Mouse (Mus musculus) hindbrain, embryonic 10.5 days (tissue): ENCODE results near the gene Lamc1. TPM values are rescaled to one million over a fixed set of nuclear protein-coding genes. Genes with fewer than 3 reads are reported as not detected.

Source experiments
- DNase-seq: peaks from one replicate; pipeline ENCODE4 v3.0.0-alpha.2; 2017; ENCODE audit warnings: low spot score
- H3K27ac ChIP-seq: fragments of 300-500 bp; sonication (generic); 2 replicates; pipeline ENCODE4 v1.5.1; 2016; ENCODE audit warnings: mild to moderate bottlenecking, moderate library complexity
- H3K27me3 ChIP-seq: fragments of 300-500 bp; sonication (generic); 2 replicates; pipeline ENCODE4 v1.6.1; 2016; ENCODE audit warnings: mild to moderate bottlenecking; ENCODE audit not compliant: poor library complexity, insufficient read depth, severe bottlenecking
- H3K36me3 ChIP-seq: fragments of 300-500 bp; sonication (generic); 2 replicates; pipeline ENCODE4 v1.6.1; 2016; ENCODE audit warnings: mild to moderate bottlenecking, moderate library complexity
- H3K4me1 ChIP-seq: fragments of 300-500 bp; sonication (generic); replicated peaks from 2 replicates; pipeline ENCODE4 v1.6.1; 2016; ENCODE audit warnings: mild to moderate bottlenecking
- H3K4me3 ChIP-seq: fragments of 300-500 bp; sonication (generic); 2 replicates; pipeline ENCODE4 v1.5.1; 2016; ENCODE audit warnings: mild to moderate bottlenecking, moderate library complexity
- H3K9me3 ChIP-seq: fragments of 300-500 bp; sonication (generic); 2 replicates; pipeline ENCODE4 v1.6.1; 2016; ENCODE audit warnings: mild to moderate bottlenecking, moderate library complexity
- WGBS: fragments of 180-500 bp; shearing (Covaris S2); methylation state at CpG from one replicate; pipeline ENCODE4 v1.1.7; 2016; 5-methylcytosine and 5-hydroxymethylcytosine counted together
- polyA plus RNA-seq: library from polyadenylated mRNA; unstranded; fragments of >200 nt; fragmentation: Nextera tagmentation; extraction: Ambion mirVana; gene quantifications from 2 replicates; pipeline ENCODE4 v1.2.1, GENCODE M21; 2016

Lamc1 gene
- polyA plus RNA-seq, 1 experiment from 2014 or later: 21.3 TPM

DNA sequence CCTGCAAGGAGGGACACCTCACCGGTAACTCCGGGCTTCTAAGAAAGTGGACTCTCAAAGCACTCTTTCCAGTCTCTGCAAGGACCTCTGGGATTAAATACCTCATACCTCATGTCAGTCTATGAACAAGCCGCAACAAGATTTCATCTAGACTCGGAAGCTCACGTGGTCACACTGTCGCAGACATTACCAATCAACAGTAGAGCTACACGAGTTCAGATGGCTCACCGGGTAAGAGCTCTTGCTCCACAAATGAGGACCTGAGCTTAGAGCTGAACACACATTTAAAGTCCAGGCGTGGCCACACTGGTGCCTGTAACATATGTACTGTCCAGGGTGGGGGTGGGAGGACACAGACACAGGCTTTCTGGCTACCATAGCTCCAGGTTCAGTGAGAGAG is 46.4 kb downstream of the Lamc1 start:
- H3K9me3 ChIP-seq: no peaks in the 10 kb centered on the region
- no peaks in the 10 kb centered on the region for H3K36me3 ChIP-seq
- no peak overlapping the region for H3K27ac ChIP-seq
- H3K4me1 ChIP-seq: peaks cover 25% of the 10 kb centered on the region
- no peaks in the 10 kb centered on the region for H3K27me3 ChIP-seq
- DNase-seq: no peak
- WGBS: 93% methylated on average over 9 of the region's 9 CpGs
- H3K4me3 ChIP-seq: no peak overlapping the region

DNA sequence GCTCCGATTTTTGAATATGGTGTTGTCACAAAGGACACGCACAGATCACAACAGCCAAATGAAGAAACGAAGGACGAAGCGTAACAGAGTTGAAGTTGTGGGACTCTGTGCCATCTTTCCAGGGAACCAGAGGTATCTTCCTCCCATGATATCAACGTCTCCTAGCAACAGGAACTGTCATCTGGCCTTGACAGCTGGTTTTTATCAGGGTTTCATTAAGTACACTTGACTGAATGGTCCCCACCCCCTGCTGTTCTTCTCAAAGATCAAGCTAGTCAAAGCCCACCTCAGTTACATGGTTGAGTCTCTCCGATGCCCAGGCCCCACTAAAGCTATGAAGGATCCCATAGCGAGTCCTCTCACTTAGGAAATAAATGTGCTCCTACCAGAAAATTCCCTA is 47.4 kb downstream of the Lamc1 start:
- peaks cover 25% of the 10 kb centered on the region for H3K4me1 ChIP-seq
- 79% methylated on average over 8 of the region's 8 CpGs for WGBS
- H3K27me3 ChIP-seq: no peaks in the 10 kb centered on the region
- no peak overlapping the region for H3K27ac ChIP-seq
- H3K36me3 ChIP-seq: no peaks in the 10 kb centered on the region
- DNase-seq: peak; percentile 19
- no peaks in the 10 kb centered on the region for H3K9me3 ChIP-seq
- H3K4me3 ChIP-seq: no peak overlapping the region

DNA sequence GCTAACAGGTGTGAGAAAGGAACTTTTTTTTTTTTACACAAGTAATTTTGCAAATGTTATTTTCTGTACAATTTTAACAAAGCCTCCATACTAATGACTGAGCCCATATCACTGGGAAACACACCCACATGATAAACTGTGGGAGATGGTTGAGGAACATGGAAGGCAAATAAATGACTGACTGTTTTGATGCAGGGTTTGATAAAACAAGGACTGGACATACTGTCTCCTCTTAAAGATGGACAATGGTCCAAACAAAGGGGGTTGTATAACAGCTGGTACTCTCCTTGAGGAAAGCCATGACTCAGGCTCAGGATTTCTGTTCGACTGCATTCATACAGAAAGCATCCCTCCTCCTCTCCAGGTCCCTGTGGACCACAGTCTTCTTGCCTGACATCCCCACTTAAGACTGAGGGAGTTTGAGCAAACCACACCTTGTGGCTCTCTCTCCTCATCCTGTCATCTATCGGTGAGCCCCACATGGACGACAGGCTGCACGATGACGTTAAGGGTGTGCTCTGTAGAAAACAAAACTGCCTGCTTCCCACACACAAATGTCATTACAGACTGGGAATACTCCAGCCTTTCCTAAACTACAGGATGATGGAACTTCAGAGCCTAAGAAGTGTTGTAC is 50.1 kb downstream of the Lamc1 start:
- 86% methylated on average over 5 of the region's 5 CpGs for WGBS
- H3K36me3 ChIP-seq: no peaks in the 10 kb centered on the region
- no peak overlapping the region for H3K27ac ChIP-seq
- no peak overlapping the region for H3K4me3 ChIP-seq
- peaks cover 33% of the 10 kb centered on the region for H3K4me1 ChIP-seq
- H3K9me3 ChIP-seq: no peaks in the 10 kb centered on the region
- no peak for DNase-seq
- no peaks in the 10 kb centered on the region for H3K27me3 ChIP-seq

DNA sequence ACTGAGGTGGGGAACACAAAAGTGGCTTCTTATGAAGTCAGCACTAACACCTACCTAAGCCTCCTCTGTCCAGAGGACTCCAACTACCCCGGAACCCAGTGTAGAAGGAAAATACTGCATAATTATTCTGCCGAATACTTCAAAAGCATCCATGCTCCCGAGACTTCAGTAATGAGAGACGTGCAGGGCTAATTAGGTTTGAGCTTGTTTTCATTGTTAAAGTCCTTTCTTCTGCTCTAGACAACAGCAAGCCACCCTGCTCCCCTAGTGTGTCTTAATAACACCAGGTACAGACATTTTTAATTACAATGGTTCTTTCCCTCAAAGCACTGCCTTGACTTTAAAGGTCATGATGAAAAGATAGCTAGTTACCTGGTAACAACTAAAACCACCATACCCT is 51.1 kb downstream of the Lamc1 start:
- DNase-seq: no peak
- Histone ChIP-seq H3K27ac (no peak overlapping the region), H3K27me3 (no peaks in the 10 kb centered on the region), H3K4me3 (no peak overlapping the region), H3K9me3 (no peaks in the 10 kb centered on the region), H3K4me1 (peaks cover 34% of the 10 kb centered on the region), H3K36me3 (no peaks in the 10 kb centered on the region)
- 42% methylated on average over 4 of the region's 4 CpGs for WGBS

DNA sequence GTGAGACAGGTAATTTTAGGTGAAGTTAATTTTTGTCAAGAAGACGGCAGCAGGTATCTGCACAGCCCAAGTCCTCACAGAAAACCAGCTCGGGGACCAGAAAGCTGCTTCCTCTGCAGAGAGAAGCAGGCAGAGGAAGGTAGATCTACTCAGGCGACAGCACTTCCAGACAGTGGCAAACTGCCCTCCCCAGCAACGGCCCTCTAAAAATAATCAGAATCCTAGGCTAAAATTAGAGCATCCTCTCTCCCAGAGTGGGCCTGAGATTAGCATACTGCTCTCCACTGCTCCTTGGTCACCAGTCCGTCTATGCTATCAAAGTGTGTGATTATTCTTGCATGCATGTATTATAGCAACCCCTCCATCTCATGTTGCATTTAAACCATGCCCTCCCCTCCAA is 52.2 kb downstream of the Lamc1 start:
- no peaks in the 10 kb centered on the region for H3K9me3 ChIP-seq
- no peaks in the 10 kb centered on the region for H3K27me3 ChIP-seq
- no peak for DNase-seq
- WGBS: 76% methylated on average over 5 of the region's 5 CpGs
- no peak overlapping the region for H3K27ac ChIP-seq
- H3K4me3 ChIP-seq: no peak overlapping the region
- H3K36me3 ChIP-seq: no peaks in the 10 kb centered on the region
- H3K4me1 ChIP-seq: peaks cover 29% of the 10 kb centered on the region

DNA sequence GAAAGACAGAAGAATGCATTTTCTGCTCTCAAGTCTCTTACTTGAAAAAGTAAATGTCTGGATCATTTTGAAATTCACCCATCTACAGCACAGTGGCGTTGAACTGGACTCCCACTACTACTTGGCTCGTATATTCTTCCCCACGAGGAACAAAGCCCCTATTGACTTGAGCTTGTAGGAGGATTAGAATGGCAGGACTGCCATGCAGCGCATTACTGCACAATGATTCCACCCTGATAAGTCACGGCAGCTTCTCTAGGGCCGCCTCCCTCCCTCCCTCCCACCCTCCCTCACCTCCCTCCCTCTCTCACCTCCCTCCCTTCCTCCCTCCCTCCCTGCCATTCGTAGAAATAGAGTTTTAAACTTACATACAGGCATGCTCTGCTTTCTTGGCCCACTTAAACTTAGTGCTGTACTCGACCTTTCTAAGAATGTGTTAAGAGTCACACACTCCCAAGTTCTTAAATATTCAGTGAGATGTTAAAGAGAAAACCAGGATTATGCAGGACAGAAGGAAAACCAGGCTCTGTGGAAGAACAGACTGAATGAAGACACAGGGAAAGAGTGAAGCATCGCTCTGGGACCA is 54.5 kb downstream of the Lamc1 start:
- H3K27ac ChIP-seq: peak overlapping the region; percentile 40
- 51% methylated on average over 9 of the region's 9 CpGs for WGBS
- H3K4me1 ChIP-seq: peaks cover 30% of the 10 kb centered on the region

DNA sequence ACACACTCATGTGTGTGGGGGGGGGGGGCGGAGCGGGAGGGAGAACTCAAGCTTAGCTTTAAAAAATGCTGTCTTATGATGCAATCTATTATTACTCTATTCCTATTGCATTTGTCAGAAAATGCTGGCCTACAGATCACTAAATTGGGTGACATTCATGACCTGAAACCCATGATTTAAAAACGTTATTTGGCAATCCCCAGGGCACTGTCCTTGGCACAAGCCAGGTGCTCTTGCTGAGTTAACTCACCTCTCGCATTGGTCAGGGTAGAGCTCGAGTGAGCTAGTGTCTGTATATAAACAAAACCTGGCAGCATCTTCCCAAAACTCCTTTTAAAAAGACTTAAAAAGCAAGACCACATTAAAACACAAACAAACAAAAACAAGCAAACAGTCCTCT is 57.1 kb downstream of the Lamc1 start:
- Histone ChIP-seq H3K36me3 (no peaks in the 10 kb centered on the region), H3K9me3 (no peaks in the 10 kb centered on the region), H3K4me1 (peaks cover 28% of the 10 kb centered on the region), H3K27ac (no peak overlapping the region), H3K4me3 (no peak overlapping the region), H3K27me3 (no peaks in the 10 kb centered on the region)
- DNase-seq: no peak
- 81% methylated on average over 5 of the region's 5 CpGs for WGBS

More for the DNA sequence above, 54.5 kb downstream of the Lamc1 start:
- DNase-seq: no peak
- Histone ChIP-seq H3K4me3 (no peak overlapping the region), H3K36me3 (no peaks in the 10 kb centered on the region), H3K27me3 (no peaks in the 10 kb centered on the region), H3K9me3 (no peaks in the 10 kb centered on the region)

DNA sequence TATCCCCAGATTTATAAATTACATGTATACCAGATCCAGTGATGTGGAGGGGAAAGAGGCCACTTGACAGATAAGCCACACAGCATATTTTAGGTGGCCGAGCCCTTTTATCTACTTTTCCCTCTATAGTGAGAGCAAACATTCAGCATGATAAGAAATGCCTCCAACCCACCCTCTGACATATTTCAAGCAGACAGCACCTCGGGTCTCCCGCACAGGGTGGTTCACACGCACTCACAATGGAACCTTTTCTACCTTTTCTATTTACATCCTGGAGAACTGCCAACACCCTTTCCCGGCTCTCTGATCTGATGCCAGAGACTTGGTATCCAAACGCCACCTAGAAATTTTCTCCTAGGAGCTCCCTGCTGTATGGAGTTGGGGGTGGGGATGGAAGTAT is 58.0 kb downstream of the Lamc1 start:
- H3K9me3 ChIP-seq: no peaks in the 10 kb centered on the region
- no peaks in the 10 kb centered on the region for H3K27me3 ChIP-seq
- WGBS: 84% methylated on average over 6 of the region's 6 CpGs
- H3K4me3 ChIP-seq: no peak overlapping the region
- H3K4me1 ChIP-seq: peaks cover 28% of the 10 kb centered on the region
- no peaks in the 10 kb centered on the region for H3K36me3 ChIP-seq
- no peak overlapping the region for H3K27ac ChIP-seq
- DNase-seq: no peak

DNA sequence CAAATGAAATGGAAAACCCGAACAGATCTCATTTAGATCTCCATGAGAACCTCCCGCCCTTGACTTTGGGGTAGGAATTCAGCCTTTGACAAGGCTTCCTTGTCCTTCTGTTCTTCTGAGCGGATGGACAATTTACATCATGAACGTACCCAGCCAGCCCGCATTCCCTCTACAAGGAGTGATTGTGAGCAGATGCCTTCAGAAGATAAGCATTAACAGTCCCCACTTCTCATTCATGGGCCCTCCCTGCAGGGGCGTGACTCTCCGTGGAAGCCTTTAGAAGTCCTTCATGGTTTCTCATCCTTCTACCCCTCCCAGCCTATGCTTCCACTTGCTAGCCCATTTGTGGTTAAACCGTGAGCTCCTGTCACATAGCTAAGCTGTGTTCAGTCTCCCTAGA is 58.9 kb downstream of the Lamc1 start:
- no peaks in the 10 kb centered on the region for H3K36me3 ChIP-seq
- no peak for DNase-seq
- H3K27me3 ChIP-seq: no peaks in the 10 kb centered on the region
- H3K4me3 ChIP-seq: no peak overlapping the region
- H3K9me3 ChIP-seq: no peaks in the 10 kb centered on the region
- H3K27ac ChIP-seq: no peak overlapping the region
- 71% methylated on average over 8 of the region's 8 CpGs for WGBS
- H3K4me1 ChIP-seq: peaks cover 30% of the 10 kb centered on the region

DNA sequence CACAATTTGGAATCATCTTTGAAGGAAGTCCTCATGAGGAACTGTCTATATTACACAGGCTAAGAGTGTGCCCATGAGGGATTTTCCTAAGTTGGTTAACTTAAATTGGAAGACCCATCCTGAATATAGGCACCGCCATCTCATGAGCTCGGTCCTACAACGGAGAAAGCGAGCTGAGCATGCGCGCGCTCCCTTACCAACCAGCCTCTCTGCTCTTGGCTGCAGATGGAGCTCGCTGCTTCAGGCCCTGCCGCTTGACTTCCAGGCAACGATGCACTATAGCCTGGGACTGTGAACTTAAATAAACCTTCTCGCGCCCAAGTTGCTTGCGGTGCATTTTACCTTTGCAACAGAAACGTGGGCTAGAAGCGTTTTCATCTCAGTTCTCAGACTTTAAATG is 61.8 kb downstream of the Lamc1 start:
- no peak overlapping the region for H3K4me3 ChIP-seq
- no peaks in the 10 kb centered on the region for H3K36me3 ChIP-seq
- no peak for DNase-seq
- 96% methylated on average over 15 of the region's 15 CpGs for WGBS
- no peak overlapping the region for H3K27ac ChIP-seq
- no peaks in the 10 kb centered on the region for H3K27me3 ChIP-seq
- H3K4me1 ChIP-seq: peaks cover 30% of the 10 kb centered on the region
- H3K9me3 ChIP-seq: no peaks in the 10 kb centered on the region

DNA sequence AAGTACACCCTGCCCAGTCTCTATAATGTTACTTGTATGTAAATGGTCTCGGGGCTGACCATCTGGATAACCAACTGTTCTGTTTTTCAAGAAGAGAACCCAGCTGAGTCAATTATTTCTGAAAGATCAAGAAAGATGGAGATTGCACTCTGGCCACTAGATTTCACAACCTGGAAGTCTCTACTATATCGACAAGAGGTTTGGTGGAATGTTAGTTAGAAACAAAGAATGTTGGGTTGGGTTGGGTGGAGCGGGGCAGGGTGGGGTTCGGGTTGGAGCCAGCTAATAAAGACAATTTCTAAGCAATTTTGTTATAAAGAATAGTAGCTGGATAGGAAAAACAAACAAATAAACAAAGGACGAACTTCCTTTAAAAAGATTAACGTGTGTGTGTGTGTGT is 62.9 kb downstream of the Lamc1 start:
- no peak for DNase-seq

DNA sequence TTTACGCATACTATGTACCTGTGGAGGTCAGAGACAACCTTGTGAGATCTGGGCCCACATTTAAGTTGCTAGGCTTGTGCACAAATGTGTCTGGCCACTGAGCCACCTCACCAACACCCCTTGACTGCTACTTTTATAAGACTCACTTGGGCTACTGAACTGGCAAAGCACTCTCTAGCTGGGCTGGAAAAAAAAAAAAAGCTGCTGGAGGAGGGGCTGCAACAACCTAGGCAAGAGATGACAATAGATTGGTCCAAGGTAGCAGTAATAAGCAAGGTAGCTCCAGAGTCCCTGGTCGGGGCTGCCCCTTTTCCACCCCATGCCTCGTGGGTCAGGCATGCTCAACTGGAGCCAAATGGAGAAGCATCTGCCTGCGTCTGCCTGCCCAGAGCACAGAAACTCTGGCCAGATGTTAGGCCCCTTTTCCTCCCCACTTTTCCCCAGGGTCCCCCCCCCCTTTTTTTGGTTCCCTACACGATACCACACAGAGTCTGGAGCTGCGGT is 63.7 kb downstream of the Lamc1 start:
- no peaks in the 10 kb centered on the region for H3K36me3 ChIP-seq
- no peaks in the 10 kb centered on the region for H3K27me3 ChIP-seq
- DNase-seq: no peak
- WGBS: 85% methylated on average over 6 of the region's 6 CpGs
- no peak overlapping the region for H3K4me3 ChIP-seq
- H3K27ac ChIP-seq: no peak overlapping the region
- H3K9me3 ChIP-seq: no peaks in the 10 kb centered on the region
- H3K4me1 ChIP-seq: peaks cover 47% of the 10 kb centered on the region

More for the DNA sequence above, 62.9 kb downstream of the Lamc1 start:
- WGBS: 90% methylated on average over 6 of the region's 6 CpGs
- Histone ChIP-seq H3K4me1 (peaks cover 42% of the 10 kb centered on the region), H3K27me3 (no peaks in the 10 kb centered on the region), H3K9me3 (no peaks in the 10 kb centered on the region), H3K27ac (no peak overlapping the region), H3K36me3 (no peaks in the 10 kb centered on the region), H3K4me3 (no peak overlapping the region)

DNA sequence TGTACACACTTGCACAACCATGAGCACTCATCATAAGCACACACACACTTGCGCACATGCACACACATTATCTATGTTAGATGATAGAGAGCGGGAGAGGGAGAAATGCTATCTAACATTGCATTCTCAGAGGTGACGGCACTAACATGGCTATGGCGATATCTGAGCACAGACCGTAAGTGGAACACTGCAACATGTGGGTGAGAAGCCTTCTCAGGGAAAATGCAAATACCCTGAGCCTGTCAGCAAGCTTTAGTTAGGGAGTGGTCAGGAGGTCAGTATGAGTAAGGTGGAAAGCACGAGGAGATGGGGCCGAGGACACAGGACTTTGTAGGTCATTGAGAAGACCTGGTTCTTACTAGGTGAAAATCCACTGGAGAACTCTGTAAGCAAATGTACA is 64.3 kb downstream of the Lamc1 start:
- H3K9me3 ChIP-seq: no peaks in the 10 kb centered on the region
- no peaks in the 10 kb centered on the region for H3K36me3 ChIP-seq
- H3K27ac ChIP-seq: no peak overlapping the region
- DNase-seq: no peak
- no peak overlapping the region for H3K4me3 ChIP-seq
- H3K4me1 ChIP-seq: peaks cover 44% of the 10 kb centered on the region
- 91% methylated on average over 7 of the region's 7 CpGs for WGBS
- H3K27me3 ChIP-seq: no peaks in the 10 kb centered on the region
